Mouse (Mus musculus) spleen, adult 2 months (tissue): Measurements from ENCODE around the gene Mdn1.

Experiments used
- CTCF ChIP-seq: fragments of 200-500 bp; IDR thresholded peaks from 2 replicates; pipeline ENCODE4 v1.5.1; 2011; ENCODE audit warnings: mild to moderate bottlenecking, inconsistent platforms; ENCODE audit not compliant: insufficient read depth, insufficient read length, insufficient replicate concordance; ENCODE audit errors: extremely low read depth
- POLR2A ChIP-seq: fragments of 200-500 bp; IDR thresholded peaks from 2 replicates; pipeline ENCODE4 v1.6.1; 2011; ENCODE audit warnings: low read depth, low read length, inconsistent platforms

- TF ChIP-seq POLR2A (no peak), CTCF (no peak)
These were observed 143.8 kb downstream of the Mdn1 start for GRCm38 (mm10) chr4:32800577-32801170.
